Mouse (Mus musculus) embryonic facial prominence, embryonic 13.5 days (tissue): ENCODE data around the gene Dclre1b. TPM values are rescaled to one million over a fixed set of nuclear protein-coding genes. Genes with fewer than 3 reads are reported as not detected.
A peak's percentile ranks its signal among the peaks of the same experiment; 100 is the strongest.
"Not testable (repeated sequence)": the region's sequence is repeated elsewhere in the genome, so short reads cannot be mapped to it uniquely, and the experiment has no call there.

Source experiments
- ATAC-seq: fragments of 200-750 bp; cut with Nextera tagmentation; 2 replicates; pipeline ENCODE4 v1.8.0; 2017; ENCODE audit warnings: low read depth; ENCODE audit not compliant: insufficient number of reproducible peaks, insufficient read depth, low FRiP score, low TSS enrichment
- H3K27ac ChIP-seq: fragments of 300-500 bp; sonication (generic); 2 replicates; pipeline ENCODE4 v1.5.1; 2015; ENCODE audit warnings: moderate library complexity, mild to moderate bottlenecking, inconsistent platforms
- H3K27me3 ChIP-seq: fragments of 300-500 bp; sonication (generic); 2 replicates; pipeline ENCODE4 v1.6.1; 2015; ENCODE audit warnings: mild to moderate bottlenecking, inconsistent platforms
- H3K36me3 ChIP-seq: fragments of 300-500 bp; sonication (generic); 2 replicates; pipeline ENCODE4 v1.6.1; 2015; ENCODE audit warnings: mild to moderate bottlenecking, inconsistent platforms
- H3K4me1 ChIP-seq: fragments of 300-500 bp; sonication (generic); 2 replicates; pipeline ENCODE4 v1.6.1; 2015; ENCODE audit warnings: inconsistent platforms
- H3K4me2 ChIP-seq: fragments of 300-500 bp; sonication (generic); 2 replicates; pipeline ENCODE4 v1.6.1; 2015; ENCODE audit warnings: moderate library complexity, mild to moderate bottlenecking, inconsistent platforms
- H3K4me3 ChIP-seq: fragments of 300-500 bp; sonication (generic); 2 replicates; pipeline ENCODE4 v1.5.1; 2015; ENCODE audit warnings: mild to moderate bottlenecking, inconsistent platforms
- H3K9ac ChIP-seq: fragments of 300-500 bp; sonication (generic); 2 replicates; pipeline ENCODE4 v1.6.1; 2015; ENCODE audit warnings: mild to moderate bottlenecking, inconsistent platforms
- H3K9me3 ChIP-seq: fragments of 300-500 bp; sonication (generic); 2 replicates; pipeline ENCODE4 v1.6.1; 2016; ENCODE audit warnings: inconsistent platforms
- WGBS: fragments of 180-500 bp; shearing (Covaris S2); methylation state at CpG from one replicate; pipeline ENCODE4 v1.1.7; 2015; ENCODE audit warnings: mixed read lengths; 5-methylcytosine and 5-hydroxymethylcytosine counted together
- polyA plus RNA-seq: library from polyadenylated mRNA; unstranded; fragments of >200 nt; fragmentation: Nextera tagmentation; extraction: Ambion mirVana; gene quantifications from 2 replicates; pipeline ENCODE4 v1.2.1, GENCODE M21; 2015

Gene Dclre1b
- 30.9 and 32.9 TPM in 2 replicates for polyA plus RNA-seq

DNA sequence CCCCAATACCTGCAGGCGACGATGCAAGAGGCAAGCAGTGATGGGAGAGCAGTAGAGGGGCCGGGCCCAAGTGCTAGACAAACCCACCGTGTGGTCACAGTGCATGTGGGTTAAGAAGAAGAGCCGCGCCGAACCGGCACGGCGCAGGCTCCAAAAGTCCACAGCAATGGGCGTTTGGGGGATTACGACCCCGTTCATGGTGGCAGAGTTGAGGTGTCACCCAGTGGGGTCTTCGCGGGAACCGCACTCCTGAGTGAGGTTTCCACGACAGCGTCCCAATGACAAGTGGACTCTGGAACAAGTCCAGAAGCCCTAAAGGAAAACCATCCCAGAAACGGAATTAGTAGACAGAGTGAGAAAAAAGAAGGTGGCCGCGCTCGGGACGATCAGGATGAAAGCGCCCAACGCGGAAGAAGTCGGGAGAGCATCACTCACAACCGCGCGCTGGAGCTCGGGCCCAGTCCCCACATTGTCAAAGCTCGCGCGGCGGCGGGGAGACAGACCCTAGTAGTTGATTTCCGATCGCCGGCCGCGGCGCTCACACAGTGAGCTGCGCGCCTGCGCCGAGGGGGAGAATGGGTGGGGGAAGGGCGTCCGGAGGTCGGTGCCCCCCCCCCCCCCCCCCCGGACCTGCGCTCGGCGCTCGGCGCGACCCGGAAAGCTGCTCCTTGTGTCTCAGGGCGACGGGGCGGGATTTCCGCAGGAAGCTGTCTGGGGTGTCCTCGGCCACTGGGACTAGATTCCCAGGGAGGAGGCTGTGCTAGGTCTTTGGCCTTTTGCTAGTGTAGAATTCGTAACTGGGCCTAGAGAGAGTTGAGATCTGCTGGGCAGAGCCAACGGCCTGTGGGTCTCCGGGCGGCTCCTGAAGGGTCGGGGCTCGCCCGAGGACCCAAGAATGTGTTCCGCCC, at the start of gene Dclre1b, which contains the start of the genes Ap4b1 and Gm43064:
Gene Dclre1b, minus strand, starts transcription at position 554 of the 908 bp plus-strand sequence.
Gene Ap4b1, plus strand, starts transcription at position 630 of the 908 bp plus-strand sequence.
Gene Gm43064, plus strand, starts transcription at position 683 of the 908 bp plus-strand sequence.
- under 1% methylated on average over 58 of the region's 70 CpGs for WGBS
- H3K4me1 ChIP-seq, result peaks cover 9% of the 10 kb centered on the region
- H3K9me3 ChIP-seq, result no peaks in the 10 kb centered on the region
- H3K27me3 ChIP-seq, result no peaks in the 10 kb centered on the region
- peak within 1 kb of the TSS; percentile 78 for H3K4me3 ChIP-seq
- H3K36me3 ChIP-seq, result peaks cover 35% of the 10 kb centered on the region
- H3K4me2 ChIP-seq, result peak within 1 kb of the TSS; percentile 74
- H3K9ac ChIP-seq, result peak within 1 kb of the TSS; percentile 91
- ATAC-seq, result peak; percentile 93
- H3K27ac ChIP-seq, result peak within 1 kb of the TSS; percentile 88

GRCm38 (mm10) chr3:103857977-103858563, 48.8 kb upstream of the Dclre1b start:
- Histone ChIP-seq H3K9me3 (no peaks in the 10 kb centered on the region), H3K27ac (no peak overlapping the region), H3K27me3 (no peaks in the 10 kb centered on the region), H3K4me2 (no peak overlapping the region), H3K36me3 (no peaks in the 10 kb centered on the region), H3K4me3 (no peak overlapping the region), H3K4me1 (peaks cover 12% of the 10 kb centered on the region; the same call in 1 of the 2 replicates), H3K9ac (no peak overlapping the region)
- ATAC-seq, result no peak
- 88% methylated on average over 6 of the region's 6 CpGs for WGBS

DNA sequence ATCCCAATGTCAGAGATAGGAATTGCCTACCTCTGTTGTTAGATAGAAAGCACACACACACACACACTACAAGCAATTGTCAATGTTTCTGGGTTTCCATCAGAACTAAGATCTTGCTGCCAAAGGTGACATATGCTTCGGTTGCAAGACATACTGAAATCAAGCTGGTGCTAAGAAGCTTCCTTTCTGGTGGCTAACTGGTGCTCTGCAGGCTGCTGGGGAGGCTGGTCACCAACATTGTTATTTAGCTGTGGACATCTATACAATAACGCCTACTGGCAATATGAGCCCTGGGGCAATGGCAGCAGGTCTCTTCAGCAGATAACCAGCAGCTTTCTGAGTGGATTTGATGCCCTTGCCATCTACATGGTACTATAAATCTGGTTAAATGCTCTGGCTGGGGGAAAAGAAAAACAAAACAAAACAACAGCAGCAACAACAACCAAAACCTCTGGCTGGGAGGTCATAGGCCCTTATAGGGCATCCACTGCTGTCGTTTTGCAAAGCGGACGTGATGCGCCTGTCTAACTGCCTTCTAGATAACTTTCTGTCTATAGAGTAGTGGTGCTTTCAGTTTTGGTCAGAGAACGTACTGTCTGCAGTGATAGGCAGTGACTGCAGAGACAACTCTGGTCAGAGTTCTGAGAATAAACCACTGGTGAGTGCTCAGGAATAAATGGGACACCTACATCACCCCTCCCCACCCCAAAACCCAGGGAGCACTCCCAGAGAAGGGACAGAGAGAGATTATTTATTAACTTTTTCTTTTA, 48.0 kb upstream of the Dclre1b start:
- Histone ChIP-seq H3K27me3 (no peaks in the 10 kb centered on the region), H3K27ac (no peak overlapping the region), H3K4me3 (no peak overlapping the region), H3K4me1 (peaks cover 12% of the 10 kb centered on the region; the same call in 1 of the 2 replicates), H3K36me3 (no peaks in the 10 kb centered on the region), H3K9ac (no peak overlapping the region), H3K4me2 (no peak overlapping the region), H3K9me3 (no peaks in the 10 kb centered on the region)
- ATAC-seq, result no peak
- 86% methylated on average over 7 of the region's 7 CpGs for WGBS

DNA sequence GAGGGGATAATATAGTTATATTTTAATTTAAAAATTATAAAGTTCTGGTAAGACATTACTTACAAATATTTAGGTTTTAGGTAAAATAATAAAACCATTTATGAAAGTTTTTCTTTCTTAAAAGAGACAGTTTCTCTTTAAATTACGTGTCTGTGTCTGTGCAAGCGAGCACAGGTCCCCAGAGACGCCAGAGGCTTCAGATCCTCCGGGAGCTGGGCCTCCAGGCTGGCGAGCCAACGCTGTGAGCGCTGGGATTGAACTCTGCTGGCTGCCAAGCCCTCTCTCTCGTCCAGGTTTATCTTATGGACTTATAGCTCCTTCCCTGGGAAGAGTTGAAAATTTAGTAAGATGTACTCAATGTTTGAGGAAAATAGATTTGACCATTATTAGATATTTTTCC, 44.6 kb upstream of the Dclre1b start:
- H3K4me1 ChIP-seq, result no peaks in the 10 kb centered on the region
- H3K27me3 ChIP-seq, result no peaks in the 10 kb centered on the region
- no peak overlapping the region for H3K9ac ChIP-seq
- no peaks in the 10 kb centered on the region for H3K36me3 ChIP-seq
- H3K4me3 ChIP-seq, result no peak overlapping the region
- no peak overlapping the region for H3K4me2 ChIP-seq
- H3K9me3 ChIP-seq, result no peaks in the 10 kb centered on the region
- no peak for ATAC-seq
- 39% methylated on average over 8 of the region's 8 CpGs for WGBS
- H3K27ac ChIP-seq, result no peak overlapping the region

- H3K4me1 ChIP-seq, result no peaks in the 10 kb centered on the region
- no peak overlapping the region for H3K4me3 ChIP-seq
- no peaks in the 10 kb centered on the region for H3K36me3 ChIP-seq
- H3K9me3 ChIP-seq, result no peaks in the 10 kb centered on the region
- no peak for ATAC-seq
- no peak overlapping the region for H3K27ac ChIP-seq
- H3K4me2 ChIP-seq, result no peak overlapping the region
- no peak overlapping the region for H3K9ac ChIP-seq
- no peaks in the 10 kb centered on the region for H3K27me3 ChIP-seq
- 64% methylated on average over 3 of the region's 3 CpGs for WGBS
Measured at GRCm38 (mm10) chr3:103852565-103853299, 43.5 kb upstream of the Dclre1b start.

DNA sequence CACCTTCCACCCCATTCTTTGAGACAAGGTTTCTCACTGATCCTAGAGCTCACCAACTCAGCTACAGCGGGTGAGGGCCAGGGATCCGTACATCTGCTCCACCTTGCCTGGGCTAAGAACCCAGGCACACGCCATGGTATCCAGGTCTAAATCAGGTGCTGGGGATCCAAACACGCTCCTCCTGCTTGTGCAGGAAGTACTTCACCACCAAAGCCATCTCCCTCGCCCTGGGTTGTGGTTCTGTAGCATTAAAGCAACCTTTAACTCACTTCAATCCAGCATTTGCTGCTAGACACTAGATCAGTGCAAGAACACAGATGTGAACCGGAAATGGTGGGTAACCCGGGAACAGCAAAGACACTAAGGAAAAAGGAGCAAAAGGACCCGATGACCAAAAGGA, 42.6 kb upstream of the Dclre1b start:
- Histone ChIP-seq H3K4me3 (no peak overlapping the region), H3K36me3 (no peaks in the 10 kb centered on the region), H3K27me3 (no peaks in the 10 kb centered on the region), H3K4me1 (no peaks in the 10 kb centered on the region), H3K9ac (no peak overlapping the region), H3K27ac (no peak overlapping the region), H3K9me3 (no peaks in the 10 kb centered on the region), H3K4me2 (no peak overlapping the region)
- WGBS, result 88% methylated on average over 8 of the region's 8 CpGs
- no peak for ATAC-seq

- H3K27ac ChIP-seq, result no peak overlapping the region
- H3K9ac ChIP-seq, result no peak overlapping the region
- ATAC-seq, result no peak
- no peaks in the 10 kb centered on the region for H3K4me1 ChIP-seq
- H3K4me3 ChIP-seq, result no peak overlapping the region
- H3K27me3 ChIP-seq, result no peaks in the 10 kb centered on the region
- H3K9me3 ChIP-seq, result no peaks in the 10 kb centered on the region
- no peaks in the 10 kb centered on the region for H3K36me3 ChIP-seq
- WGBS, result 89% methylated on average over 6 of the region's 6 CpGs
- no peak overlapping the region for H3K4me2 ChIP-seq
Measured at GRCm38 (mm10) chr3:103851481-103851880, 42.2 kb upstream of the Dclre1b start.

- H3K9ac ChIP-seq, result no peak overlapping the region
- no peak overlapping the region for H3K4me3 ChIP-seq
- no peak overlapping the region for H3K4me2 ChIP-seq
- no peaks in the 10 kb centered on the region for H3K9me3 ChIP-seq
- H3K27me3 ChIP-seq, result no peaks in the 10 kb centered on the region
- WGBS, result 71% methylated on average over 9 of the region's 9 CpGs
- H3K4me1 ChIP-seq, result no peaks in the 10 kb centered on the region
- no peak overlapping the region for H3K27ac ChIP-seq
- H3K36me3 ChIP-seq, result no peaks in the 10 kb centered on the region
- no peak for ATAC-seq
Measured at GRCm38 (mm10) chr3:103850644-103851363, 41.6 kb upstream of the Dclre1b start.

GRCm38 (mm10) chr3:103840946-103841345, 31.7 kb upstream of the Dclre1b start:
- H3K27ac ChIP-seq, H3K4me2 ChIP-seq, H3K4me1 ChIP-seq, H3K27me3 ChIP-seq, H3K4me3 ChIP-seq, H3K9ac ChIP-seq, H3K36me3 ChIP-seq, H3K9me3 ChIP-seq, ATAC-seq: not testable (repeated sequence)
- 90% methylated on average over 7 of the region's 7 CpGs for WGBS

- not testable (repeated sequence) for H3K9me3 ChIP-seq, H3K4me1 ChIP-seq, H3K4me2 ChIP-seq, H3K36me3 ChIP-seq, H3K27ac ChIP-seq, ATAC-seq, H3K9ac ChIP-seq, H3K27me3 ChIP-seq, H3K4me3 ChIP-seq
- WGBS, result 90% methylated on average over 3 of the region's 3 CpGs
Measured at GRCm38 (mm10) chr3:103840195-103840594, 31.0 kb upstream of the Dclre1b start.
